Mouse (Mus musculus) embryonic facial prominence, embryonic 12.5 days (tissue): ENCODE results near the gene Ppp1r36. TPM values are rescaled to one million over a fixed set of nuclear protein-coding genes. Genes with fewer than 3 reads are reported as not detected.

Experiments used
- ATAC-seq: fragments of 200-750 bp; cut with Nextera tagmentation; 2 replicates; pipeline ENCODE4 v1.8.0; 2017; ENCODE audit not compliant: insufficient number of reproducible peaks, insufficient read depth, low FRiP score, low TSS enrichment
- H3K27ac ChIP-seq: fragments of 300-500 bp; sonication (generic); 2 replicates; pipeline ENCODE4 v1.5.1; 2016; ENCODE audit warnings: mild to moderate bottlenecking
- H3K27me3 ChIP-seq: fragments of 300-500 bp; sonication (generic); 2 replicates; pipeline ENCODE4 v1.6.1; 2016; ENCODE audit warnings: mild to moderate bottlenecking, moderate library complexity
- H3K36me3 ChIP-seq: fragments of 300-500 bp; sonication (generic); 2 replicates; pipeline ENCODE4 v1.6.1; 2016; ENCODE audit warnings: mild to moderate bottlenecking
- H3K4me1 ChIP-seq: fragments of 300-500 bp; sonication (generic); 2 replicates; pipeline ENCODE4 v1.6.1; 2016
- H3K4me2 ChIP-seq: fragments of 300-500 bp; sonication (generic); replicated peaks from 2 replicates; pipeline ENCODE4 v1.6.1; 2016; ENCODE audit warnings: mild to moderate bottlenecking, moderate library complexity
- H3K4me3 ChIP-seq: fragments of 300-500 bp; sonication (generic); 2 replicates; pipeline ENCODE4 v1.5.1; 2016; ENCODE audit warnings: mild to moderate bottlenecking
- H3K9ac ChIP-seq: fragments of 300-500 bp; sonication (generic); 2 replicates; pipeline ENCODE4 v1.6.1; 2016; ENCODE audit warnings: mild to moderate bottlenecking, moderate library complexity
- H3K9me3 ChIP-seq: fragments of 300-500 bp; sonication (generic); 2 replicates; pipeline ENCODE4 v1.6.1; 2016; ENCODE audit warnings: mild to moderate bottlenecking, moderate library complexity
- WGBS: fragments of 180-500 bp; shearing (Covaris S2); methylation state at CpG from one replicate; pipeline ENCODE4 v1.1.7; 2016; 5-methylcytosine and 5-hydroxymethylcytosine counted together
- polyA plus RNA-seq: library from polyadenylated mRNA; unstranded; fragments of >200 nt; fragmentation: Nextera tagmentation; extraction: Ambion mirVana; gene quantifications from 2 replicates; pipeline ENCODE4 v1.2.1, GENCODE M21; 2016

Gene Ppp1r36
- polyA plus RNA-seq, 1 experiment from 2014 or later = 2.1 TPM

- Histone ChIP-seq H3K4me3 (no peak overlapping the region), H3K9ac (no peak overlapping the region), H3K27ac (no peak overlapping the region), H3K4me1 (peaks cover 4% of the 10 kb centered on the region; the same call in 1 of the 2 replicates), H3K9me3 (no peaks in the 10 kb centered on the region), H3K27me3 (0 out of 2 replicates have a peak, but pooled peaks cover 2% of the 10 kb centered on the region), H3K4me2 (no peak overlapping the region), H3K36me3 (no peaks in the 10 kb centered on the region)
- ATAC-seq = no peak
- 88% methylated on average over 4 of the region's 4 CpGs for WGBS
Observed at GRCm38 (mm10) chr12:76479836-76480495, 62.6 kb downstream of the Ppp1r36 start.

GRCm38 (mm10) chr12:76482446-76482845, 65.1 kb downstream of the Ppp1r36 start:
- ATAC-seq = no peak
- WGBS = 67% methylated on average over 2 of the region's 2 CpGs
- H3K9me3 ChIP-seq = no peaks in the 10 kb centered on the region

GRCm38 (mm10) chr12:76482948-76483347, 65.6 kb downstream of the Ppp1r36 start:
- ATAC-seq = no peak
- Histone ChIP-seq H3K9ac (no peak overlapping the region), H3K27ac (no peak overlapping the region), H3K4me2 (no peak overlapping the region), H3K4me1 (peaks cover 8% of the 10 kb centered on the region; the same call in 1 of the 2 replicates), H3K9me3 (no peaks in the 10 kb centered on the region), H3K27me3 (0 out of 2 replicates have a peak, but pooled peaks cover 2% of the 10 kb centered on the region), H3K4me3 (no peak overlapping the region), H3K36me3 (no peaks in the 10 kb centered on the region)
- 82% methylated on average over 2 of the region's 2 CpGs for WGBS

More at GRCm38 (mm10) chr12:76482446-76482845, 65.1 kb downstream of the Ppp1r36 start:
- Histone ChIP-seq H3K9ac (no peak overlapping the region), H3K27me3 (0 out of 2 replicates have a peak, but pooled peaks cover 2% of the 10 kb centered on the region), H3K4me2 (no peak overlapping the region), H3K36me3 (no peaks in the 10 kb centered on the region), H3K27ac (no peak overlapping the region), H3K4me3 (no peak overlapping the region), H3K4me1 (peaks cover 8% of the 10 kb centered on the region; the same call in 1 of the 2 replicates)

GRCm38 (mm10) chr12:76484881-76485280, 67.5 kb downstream of the Ppp1r36 start:
- H3K9ac ChIP-seq = no peak overlapping the region
- no peaks in the 10 kb centered on the region for H3K36me3 ChIP-seq
- H3K9me3 ChIP-seq = no peaks in the 10 kb centered on the region
- no peaks in the 10 kb centered on the region for H3K27me3 ChIP-seq
- no peak for ATAC-seq
- peaks cover 8% of the 10 kb centered on the region; the same call in 1 of the 2 replicates for H3K4me1 ChIP-seq
- no peak overlapping the region for H3K4me3 ChIP-seq
- H3K27ac ChIP-seq = no peak overlapping the region
- H3K4me2 ChIP-seq = no peak overlapping the region
- WGBS = 43% methylated on average over 4 of the region's 4 CpGs

GRCm38 (mm10) chr12:76485381-76485780, 68.0 kb downstream of the Ppp1r36 start:
- no peak for ATAC-seq
- Histone ChIP-seq H3K4me1 (peaks cover 8% of the 10 kb centered on the region; the same call in 1 of the 2 replicates), H3K4me3 (no peak overlapping the region), H3K9ac (no peak overlapping the region), H3K4me2 (no peak overlapping the region), H3K27me3 (no peaks in the 10 kb centered on the region), H3K27ac (no peak overlapping the region), H3K9me3 (no peaks in the 10 kb centered on the region), H3K36me3 (no peaks in the 10 kb centered on the region)
- 41% methylated on average over 11 of the region's 11 CpGs for WGBS

GRCm38 (mm10) chr12:76486943-76487342, 69.6 kb downstream of the Ppp1r36 start:
- WGBS = 73% methylated on average over 9 of the region's 9 CpGs
- Histone ChIP-seq H3K36me3 (no peaks in the 10 kb centered on the region), H3K4me3 (no peak overlapping the region), H3K27ac (no peak overlapping the region), H3K27me3 (no peaks in the 10 kb centered on the region), H3K4me1 (peaks cover 8% of the 10 kb centered on the region; the same call in 1 of the 2 replicates), H3K9me3 (no peaks in the 10 kb centered on the region), H3K9ac (no peak overlapping the region), H3K4me2 (no peak overlapping the region)
- no peak for ATAC-seq

Other genes with a start within 250 kb of the Ppp1r36 start
- gene Esr2, start 240.3 kb upstream of the Ppp1r36 start, polyA plus RNA-seq = 0.64 and 0.80 TPM in 2 replicates
- gene Tex21, start 170.8 kb upstream of the Ppp1r36 start, polyA plus RNA-seq = not detected in 2 replicates
- 76.5 and 76.6 TPM in 2 replicates for gene Mthfd1, start 162.2 kb upstream of the Ppp1r36 start, polyA plus RNA-seq
- gene Akap5, start 92.6 kb upstream of the Ppp1r36 start, polyA plus RNA-seq = 1.9 and 2.3 TPM in 2 replicates
- 20.6 and 22.4 TPM in 2 replicates for gene Zbtb25, start 47.9 kb upstream of the Ppp1r36 start, polyA plus RNA-seq
- gene Zbtb1, start 47.3 kb upstream of the Ppp1r36 start, polyA plus RNA-seq = 11.0 and 11.7 TPM in 2 replicates
- gene Hspa2, start 13.4 kb upstream of the Ppp1r36 start, polyA plus RNA-seq = 4.4 and 5.6 TPM in 2 replicates
- 4.5 and 5.1 TPM in 2 replicates for gene Plekhg3, start 113.4 kb downstream of the Ppp1r36 start, polyA plus RNA-seq